Mouse (Mus musculus) liver, embryonic 13.5 days (tissue): ENCODE results near the gene Arid5b. TPM values are rescaled to one million over a fixed set of nuclear protein-coding genes. Genes with fewer than 3 reads are reported as not detected.

Experiments used
- ATAC-seq: fragments of 200-750 bp; cut with Nextera tagmentation; 2 replicates; pipeline ENCODE4 v1.8.0; 2017; ENCODE audit warnings: low read depth, mild to moderate bottlenecking, moderate number of reproducible peaks, moderate library complexity
- DNase-seq: peaks from one replicate; pipeline ENCODE4 v3.0.0; 2022
- H3K27ac ChIP-seq: fragments of 300-500 bp; sonication (generic); 2 replicates; pipeline ENCODE4 v1.5.1; 2015; ENCODE audit warnings: moderate library complexity, mild to moderate bottlenecking, inconsistent platforms
- H3K27me3 ChIP-seq: fragments of 300-500 bp; sonication (generic); 2 replicates; pipeline ENCODE4 v1.6.1; 2015; ENCODE audit warnings: mild to moderate bottlenecking, inconsistent platforms
- H3K36me3 ChIP-seq: fragments of 300-500 bp; sonication (generic); 2 replicates; pipeline ENCODE4 v1.6.1; 2015; ENCODE audit warnings: mild to moderate bottlenecking, inconsistent platforms
- H3K4me1 ChIP-seq: fragments of 300-500 bp; sonication (generic); replicated peaks from 2 replicates; pipeline ENCODE4 v1.6.1; 2015; ENCODE audit warnings: inconsistent platforms
- H3K4me2 ChIP-seq: fragments of 300-500 bp; sonication (generic); 2 replicates; pipeline ENCODE4 v1.6.1; 2015; ENCODE audit warnings: inconsistent platforms, mild to moderate bottlenecking, moderate library complexity
- H3K4me3 ChIP-seq: fragments of 300-500 bp; sonication (generic); replicated peaks from 2 replicates; pipeline ENCODE4 v1.5.1; 2015; ENCODE audit warnings: mild to moderate bottlenecking, inconsistent platforms
- H3K9ac ChIP-seq: fragments of 300-500 bp; sonication (generic); 2 replicates; pipeline ENCODE4 v1.6.1; 2015; ENCODE audit warnings: mild to moderate bottlenecking, inconsistent platforms
- H3K9me3 ChIP-seq: fragments of 300-500 bp; sonication (generic); replicated peaks from 2 replicates; pipeline ENCODE4 v1.6.1; 2016; ENCODE audit warnings: inconsistent platforms
- WGBS: fragments of 180-500 bp; shearing (Covaris S2); methylation state at CpG from one replicate; pipeline ENCODE4 v1.1.7; 2015; ENCODE audit not compliant: insufficient replicate concordance; 5-methylcytosine and 5-hydroxymethylcytosine counted together
- polyA plus RNA-seq: library from polyadenylated mRNA; unstranded; fragments of >200 nt; fragmentation: Nextera tagmentation; extraction: Ambion mirVana; gene quantifications from 2 replicates; pipeline ENCODE4 v1.2.1, GENCODE M21; 2015

Arid5b gene
- polyA plus RNA-seq, 1 experiment from 2014 or later, result 4.1 TPM

- Histone ChIP-seq H3K36me3 (peaks cover 4% of the 10 kb centered on the region), H3K4me1 (peaks cover 7% of the 10 kb centered on the region), H3K9ac (no peak overlapping the region), H3K27ac (no peak overlapping the region), H3K9me3 (no peaks in the 10 kb centered on the region), H3K27me3 (no peaks in the 10 kb centered on the region), H3K4me3 (no peak overlapping the region), H3K4me2 (no peak overlapping the region)
- no peak for ATAC-seq
- 59% methylated on average over 4 of the region's 4 CpGs for WGBS
- no peak for DNase-seq
Observed at GRCm38 (mm10) chr10:68247490-68248280, 30.9 kb downstream of the Arid5b start.

GRCm38 (mm10) chr10:68246603-68247247, 31.8 kb downstream of the Arid5b start:
- Histone ChIP-seq H3K4me2 (no peak overlapping the region), H3K36me3 (peaks cover 7% of the 10 kb centered on the region), H3K4me1 (peaks cover 7% of the 10 kb centered on the region), H3K9ac (no peak overlapping the region), H3K27ac (no peak overlapping the region), H3K27me3 (no peaks in the 10 kb centered on the region), H3K9me3 (no peaks in the 10 kb centered on the region), H3K4me3 (no peak overlapping the region)
- DNase-seq (no peak), ATAC-seq (no peak)
- WGBS, result 56% methylated on average over 7 of the region's 7 CpGs

- DNase-seq (no peak), ATAC-seq (no peak)
- Histone ChIP-seq H3K36me3 (peaks cover 7% of the 10 kb centered on the region), H3K4me2 (no peak overlapping the region), H3K9me3 (no peaks in the 10 kb centered on the region), H3K27me3 (no peaks in the 10 kb centered on the region), H3K4me3 (no peak overlapping the region), H3K4me1 (peaks cover 10% of the 10 kb centered on the region; the same call in 1 of the 2 replicates), H3K9ac (no peak overlapping the region), H3K27ac (no peak overlapping the region; the same call in 1 of the 2 replicates)
- WGBS, result 41% methylated on average over 13 of the region's 13 CpGs
Observed at GRCm38 (mm10) chr10:68240804-68241485, 37.6 kb downstream of the Arid5b start.

GRCm38 (mm10) chr10:68240094-68240803, 38.3 kb downstream of the Arid5b start:
- Histone ChIP-seq H3K9ac (no peak overlapping the region), H3K27me3 (no peaks in the 10 kb centered on the region), H3K36me3 (peaks cover 7% of the 10 kb centered on the region), H3K4me2 (no peak overlapping the region), H3K4me1 (peaks cover 10% of the 10 kb centered on the region; the same call in 1 of the 2 replicates), H3K27ac (no peak overlapping the region), H3K4me3 (no peak overlapping the region), H3K9me3 (no peaks in the 10 kb centered on the region)
- DNase-seq (no peak), ATAC-seq (no peak)
- 50% methylated on average over 3 of the region's 3 CpGs for WGBS

GRCm38 (mm10) chr10:68239426-68240070, 39.0 kb downstream of the Arid5b start:
- H3K36me3 ChIP-seq, result peaks cover 7% of the 10 kb centered on the region
- no peak overlapping the region for H3K4me3 ChIP-seq
- no peaks in the 10 kb centered on the region for H3K27me3 ChIP-seq
- H3K4me2 ChIP-seq, result no peak overlapping the region
- no peak overlapping the region for H3K9ac ChIP-seq
- WGBS, result 64% methylated on average over 7 of the region's 7 CpGs
- no peak for ATAC-seq
- peaks cover 10% of the 10 kb centered on the region; the same call in 1 of the 2 replicates for H3K4me1 ChIP-seq
- DNase-seq, result no peak
- H3K9me3 ChIP-seq, result no peaks in the 10 kb centered on the region
- no peak overlapping the region for H3K27ac ChIP-seq

GRCm38 (mm10) chr10:68238707-68239425, 39.7 kb downstream of the Arid5b start:
- Histone ChIP-seq H3K27me3 (no peaks in the 10 kb centered on the region), H3K27ac (no peak overlapping the region), H3K4me3 (no peak overlapping the region), H3K9ac (no peak overlapping the region), H3K9me3 (no peaks in the 10 kb centered on the region), H3K4me2 (no peak overlapping the region), H3K4me1 (peaks cover 10% of the 10 kb centered on the region; the same call in 1 of the 2 replicates), H3K36me3 (peaks cover 7% of the 10 kb centered on the region)
- DNase-seq, result no peak
- ATAC-seq, result no peak
- WGBS, result 31% methylated on average over 5 of the region's 5 CpGs

- 57% methylated on average over 3 of the region's 3 CpGs for WGBS
- no peak overlapping the region for H3K9ac ChIP-seq
- no peak for DNase-seq
- H3K4me1 ChIP-seq, result peaks cover 10% of the 10 kb centered on the region; the same call in 1 of the 2 replicates
- no peaks in the 10 kb centered on the region for H3K9me3 ChIP-seq
- H3K4me3 ChIP-seq, result no peak overlapping the region
- H3K36me3 ChIP-seq, result peaks cover 11% of the 10 kb centered on the region
- no peak overlapping the region for H3K27ac ChIP-seq
- no peak for ATAC-seq
- no peak overlapping the region for H3K4me2 ChIP-seq
- H3K27me3 ChIP-seq, result no peaks in the 10 kb centered on the region
Observed at GRCm38 (mm10) chr10:68238182-68238581, 40.4 kb downstream of the Arid5b start.

GRCm38 (mm10) chr10:68236956-68237455, 41.5 kb downstream of the Arid5b start:
- H3K9ac ChIP-seq, result no peak overlapping the region
- H3K36me3 ChIP-seq, result peaks cover 4% of the 10 kb centered on the region; the same call in 1 of the 2 replicates
- H3K4me1 ChIP-seq, result peaks cover 10% of the 10 kb centered on the region; the same call in 1 of the 2 replicates
- H3K27me3 ChIP-seq, result no peaks in the 10 kb centered on the region
- no peak for DNase-seq
- no peaks in the 10 kb centered on the region for H3K9me3 ChIP-seq
- 83% methylated on average over 14 of the region's 14 CpGs for WGBS
- H3K4me3 ChIP-seq, result no peak overlapping the region
- no peak for ATAC-seq
- H3K27ac ChIP-seq, result no peak overlapping the region
- no peak overlapping the region for H3K4me2 ChIP-seq

GRCm38 (mm10) chr10:68231385-68232182, 47.0 kb downstream of the Arid5b start:
- ATAC-seq, result peak; percentile 68
- Histone ChIP-seq H3K4me2 (peak overlapping the region; percentile 29; the same call in 1 of the 2 replicates), H3K9me3 (no peaks in the 10 kb centered on the region), H3K4me1 (peaks cover 9% of the 10 kb centered on the region; the same call in 1 of the 2 replicates), H3K4me3 (no peak overlapping the region; the same call in 1 of the 2 replicates), H3K27me3 (no peaks in the 10 kb centered on the region), H3K9ac (no peak overlapping the region), H3K36me3 (peaks cover 4% of the 10 kb centered on the region; the same call in 1 of the 2 replicates), H3K27ac (peak overlapping the region; percentile 66)
- no peak for DNase-seq
- WGBS, result 51% methylated on average over 18 of the region's 18 CpGs
